Mouse (Mus musculus) liver, embryonic 14.5 days (tissue): ENCODE results near the gene Gas8.

Experiments used
- CTCF ChIP-seq: IDR thresholded peaks from 2 replicates; pipeline ENCODE4 v1.5.1; 2016; ENCODE audit warnings: antibody characterized with exemption, low read depth, control low read depth
- EP300 ChIP-seq: IDR thresholded peaks from 2 replicates; pipeline ENCODE4 v1.6.1; 2016; ENCODE audit warnings: antibody characterized with exemption, low read depth

DNA sequence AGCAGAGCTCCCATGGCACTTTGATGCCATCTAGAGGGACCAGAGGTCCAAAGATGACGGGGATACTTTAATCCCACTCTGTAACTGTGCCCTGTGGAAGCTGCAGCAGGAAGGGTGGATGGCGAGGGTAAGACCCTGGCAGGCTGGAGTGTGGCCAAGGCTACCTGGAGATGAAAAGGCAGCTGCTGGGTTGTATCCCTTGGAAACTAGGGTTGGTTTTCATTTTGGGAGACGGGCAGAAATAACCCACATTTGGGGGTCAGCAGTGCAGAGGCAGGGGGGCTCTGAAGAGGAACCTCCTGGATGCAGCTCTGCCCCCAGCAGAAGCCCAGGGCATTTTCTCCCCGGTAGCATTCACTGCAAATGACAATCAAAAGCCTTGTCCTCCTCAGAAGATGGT, 13.4 kb upstream of the Gas8 start:
- no peak for TF ChIP-seq EP300
- TF ChIP-seq CTCF, result no peak
